Mouse (Mus musculus) ovary, postnatal 14 days (tissue): ENCODE data around the gene Mri1.
"Not testable (repeated sequence)": the region's sequence is repeated elsewhere in the genome, so short reads cannot be mapped to it uniquely, and the experiment has no call there.

Source experiments
- DNase-seq: peaks from one replicate; pipeline ENCODE4 v3.0.0; 2022; ENCODE audit warnings: low spot score

Gene Mri1

GRCm38 (mm10) chr8:84256822-84257610, at the start of gene Mri1:
Gene Mri1 (minus strand): TSS chr8:84257326.
- peak; percentile 51 for DNase-seq

- no peak for DNase-seq
These were observed 46.8 kb upstream of the Mri1 start for GRCm38 (mm10) chr8:84303951-84304350.

- no peak for DNase-seq
These were observed 40.1 kb upstream of the Mri1 start for GRCm38 (mm10) chr8:84297029-84297785.

- peak; percentile 20 for DNase-seq
These were observed 34.6 kb upstream of the Mri1 start for GRCm38 (mm10) chr8:84291688-84292087.

GRCm38 (mm10) chr8:84291086-84291485, 34.0 kb upstream of the Mri1 start:
- no peak for DNase-seq

GRCm38 (mm10) chr8:84288892-84289291, 31.8 kb upstream of the Mri1 start:
- no peak for DNase-seq

- DNase-seq: not testable (repeated sequence)
These were observed 28.5 kb upstream of the Mri1 start for GRCm38 (mm10) chr8:84285665-84286064.

- peak; percentile 25 for DNase-seq
These were observed 27.5 kb upstream of the Mri1 start for GRCm38 (mm10) chr8:84284608-84285063.

- no peak for DNase-seq
These were observed 23.7 kb upstream of the Mri1 start for GRCm38 (mm10) chr8:84280777-84281176.

GRCm38 (mm10) chr8:84276447-84276846, 19.3 kb upstream of the Mri1 start:
- no peak for DNase-seq

GRCm38 (mm10) chr8:84273968-84274367, 16.8 kb upstream of the Mri1 start:
- no peak for DNase-seq

GRCm38 (mm10) chr8:84272302-84272701, 15.2 kb upstream of the Mri1 start:
- DNase-seq: no peak

- DNase-seq: peak; percentile 97
These were observed 13.0 kb upstream of the Mri1 start, which contains the start of gene Ccdc130 for GRCm38 (mm10) chr8:84269950-84270773. Gene Ccdc130 (minus strand): TSS chr8:84270380.

GRCm38 (mm10) chr8:84261098-84261497, 4.0 kb upstream of the Mri1 start:
- no peak for DNase-seq

- no peak for DNase-seq
These were observed 686 bp downstream of the Mri1 start for GRCm38 (mm10) chr8:84256458-84256821.

- DNase-seq: no peak
These were observed 1.3 kb downstream of the Mri1 start for GRCm38 (mm10) chr8:84255858-84256257.

GRCm38 (mm10) chr8:84249257-84250170, 7.6 kb downstream of the Mri1 start, which contains the start of gene D8Ertd738e:
Gene D8Ertd738e (minus strand): TSS chr8:84249719.
- peak; percentile 72 for DNase-seq

GRCm38 (mm10) chr8:84241821-84242220, 15.3 kb downstream of the Mri1 start:
- DNase-seq: no peak

GRCm38 (mm10) chr8:84241167-84241566, 16.0 kb downstream of the Mri1 start:
- DNase-seq: no peak

GRCm38 (mm10) chr8:84237542-84238229, 19.4 kb downstream of the Mri1 start:
- DNase-seq: no peak
